Mouse (Mus musculus) G1E (cell line): ENCODE results near the gene Olfr11. TPM values are rescaled to one million over a fixed set of nuclear protein-coding genes. Genes with fewer than 3 reads are reported as not detected.

Experiments used
- ATAC-seq: 2 replicates; pipeline ENCODE4 v1.8.0; 2016; ENCODE audit warnings: mild to moderate bottlenecking; ENCODE audit not compliant: insufficient number of reproducible peaks, poor library complexity, low FRiP score, severe bottlenecking; ENCODE audit errors: extremely low read depth
- DNase-seq: peaks from one replicate; pipeline ENCODE4 v3.0.0; 2012; ENCODE audit warnings: low spot score
- H3K27me3 ChIP-seq: 2 replicates; pipeline ENCODE4 v1.6.1; 2012; ENCODE audit warnings: mild to moderate bottlenecking, low read length, inconsistent platforms; ENCODE audit not compliant: insufficient read depth
- H3K36me3 ChIP-seq: replicated peaks from 2 replicates; pipeline ENCODE3; 2012; ENCODE audit warnings: mild to moderate bottlenecking, inconsistent platforms
- H3K4me1 ChIP-seq: 2 replicates; pipeline ENCODE4 v1.6.1; 2012; ENCODE audit warnings: low read depth, low read length, inconsistent platforms, mixed read lengths; ENCODE audit not compliant: insufficient read depth
- H3K4me3 ChIP-seq: 2 replicates; pipeline ENCODE4 v1.5.1; 2012; ENCODE audit warnings: low read depth, mild to moderate bottlenecking, inconsistent platforms, low read length, moderate library complexity, mixed read lengths
- H3K9me3 ChIP-seq: replicated peaks from 2 replicates; pipeline ENCODE4 v1.6.1; 2012; ENCODE audit warnings: inconsistent platforms
- CTCF ChIP-seq: IDR thresholded peaks from 2 replicates; pipeline ENCODE4 v1.5.1; 2012; ENCODE audit warnings: low read depth, low read length, inconsistent platforms, mixed read lengths
- GATA1 ChIP-seq: IDR thresholded peaks from 2 replicates; pipeline ENCODE4 v1.6.1; 2012; ENCODE audit warnings: borderline replicate concordance, low read length, inconsistent platforms, mixed read lengths
- GATA2 ChIP-seq: IDR thresholded peaks from 2 replicates; pipeline ENCODE4 v1.6.1; 2012; ENCODE audit warnings: low read depth, low read length, inconsistent platforms, borderline replicate concordance
- POLR2AphosphoS5 ChIP-seq: IDR thresholded peaks from 2 replicates; pipeline ENCODE4 v1.6.1; 2012; ENCODE audit warnings: low read depth, low read length, inconsistent platforms; ENCODE audit not compliant: insufficient replicate concordance
- TAL1 ChIP-seq: conservative IDR thresholded peaks from 2 replicates; pipeline ENCODE4 v1.6.1; 2012; ENCODE audit warnings: low read depth, low read length, inconsistent platforms, mixed read lengths
- polyA plus RNA-seq: library from polyadenylated mRNA; stranded (reverse); fragments of >175 nt; gene quantifications from 2 replicates; pipeline ENCODE4 v1.2.3, GENCODE M21; 2012
- total RNA-seq, 2 experiments: library from RNA; stranded (forward) in 1 of 2; stranded (reverse) in 1 of 2; fragments of 200-1000 nt in 1 of 2; fragments of >200 nt in 1 of 2; fragmentation: Nextera tagmentation in 1 of 2; gene quantifications; 2 replicates each; pipeline ENCODE4 v1.2.3; 2014 to 2017

The Olfr11 gene
- not detected in 2 replicates for total RNA-seq (2014; fragmentation: Nextera tagmentation)
- total RNA-seq (2017), result 0.05 TPM in 1 of 2 replicates, not detected in the other
- polyA plus RNA-seq, result not detected in 2 replicates

GRCm38 (mm10) chr13:21642418-21642817 is at the start of gene Olfr11:
Olfr11 (minus strand) TSS chr13:21642518.
- ATAC-seq (no peak), DNase-seq (no peak)
- Histone ChIP-seq H3K9me3 (no peaks in the 10 kb centered on the region), H3K27me3 (peaks cover 5% of the 10 kb centered on the region; the same call in 1 of the 2 replicates), H3K4me3 (no peak within 1 kb of the TSS), H3K4me1 (no peaks in the 10 kb centered on the region), H3K36me3 (no peaks in the 10 kb centered on the region)
- TF ChIP-seq POLR2AphosphoS5 (no peak), GATA1 (no peak)

DNA sequence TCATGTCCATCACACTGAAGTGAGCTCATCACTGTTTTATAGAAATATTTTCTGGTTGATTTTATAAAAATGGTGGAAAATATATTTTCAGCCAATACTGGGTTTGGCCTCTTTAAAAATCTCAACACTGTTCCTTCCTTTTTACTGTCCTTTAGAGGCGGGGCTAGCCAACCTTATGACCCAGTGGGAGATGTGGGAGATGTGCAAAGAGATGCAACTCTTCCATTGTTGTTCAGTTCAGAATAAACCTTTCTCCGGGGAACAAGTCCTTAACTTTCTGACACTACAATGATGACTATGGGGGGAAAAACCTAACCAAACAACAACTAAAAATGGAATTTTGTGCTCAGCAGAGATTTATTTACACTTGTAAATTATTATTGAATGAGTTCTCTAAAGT is 35.0 kb upstream of the Olfr11 start, which contains the start of gene Olfr1360:
Gene Olfr1360 (minus strand): TSS at position 101 of the 400 bp plus-strand sequence.
- DNase-seq, result no peak
- H3K4me1 ChIP-seq, result no peaks in the 10 kb centered on the region
- TF ChIP-seq GATA2 (no peak), CTCF (no peak), TAL1 (no peak), POLR2AphosphoS5 (no peak), GATA1 (no peak)
- H3K4me3 ChIP-seq, result no peak within 1 kb of the TSS
- no peaks in the 10 kb centered on the region for H3K36me3 ChIP-seq
- H3K27me3 ChIP-seq, result no peaks in the 10 kb centered on the region
- H3K9me3 ChIP-seq, result no peaks in the 10 kb centered on the region
- ATAC-seq, result no peak

GRCm38 (mm10) chr13:21663286-21663685 is 21.0 kb upstream of the Olfr11 start, which contains the start of gene Olfr1361:
Olfr1361 (minus strand) TSS chr13:21663386.
- no peaks in the 10 kb centered on the region for H3K36me3 ChIP-seq
- H3K4me1 ChIP-seq, result no peaks in the 10 kb centered on the region
- DNase-seq (no peak), ATAC-seq (no peak)
- H3K27me3 ChIP-seq, result peaks cover 4% of the 10 kb centered on the region; the same call in 1 of the 2 replicates
- TF ChIP-seq CTCF (no peak), GATA1 (no peak), GATA2 (no peak)
- H3K4me3 ChIP-seq, result no peak within 1 kb of the TSS
- no peaks in the 10 kb centered on the region for H3K9me3 ChIP-seq

GRCm38 (mm10) chr13:21613922-21614321 is 28.4 kb downstream of the Olfr11 start, which contains the start of gene Olfr1362:
Olfr1362 (minus strand) TSS chr13:21614022.
- ATAC-seq, result no peak
- no peaks in the 10 kb centered on the region for H3K4me1 ChIP-seq
- H3K4me3 ChIP-seq, result no peak within 1 kb of the TSS
- no peaks in the 10 kb centered on the region; the same call in 1 of the 2 replicates for H3K27me3 ChIP-seq
- no peak for DNase-seq
- H3K9me3 ChIP-seq, result no peaks in the 10 kb centered on the region
- H3K36me3 ChIP-seq, result no peaks in the 10 kb centered on the region
- TF ChIP-seq TAL1 (no peak), POLR2AphosphoS5 (no peak), GATA2 (no peak), CTCF (no peak), GATA1 (no peak)

- TF ChIP-seq POLR2AphosphoS5 (no peak), CTCF (no peak), GATA1 (no peak), GATA2 (no peak), TAL1 (no peak)
- DNase-seq (no peak), ATAC-seq (no peak)
- Histone ChIP-seq H3K4me1 (no peaks in the 10 kb centered on the region; the same call in 1 of the 2 replicates), H3K4me3 (no peak overlapping the region), H3K27me3 (no peaks in the 10 kb centered on the region), H3K36me3 (no peaks in the 10 kb centered on the region), H3K9me3 (no peaks in the 10 kb centered on the region)
Measured at GRCm38 (mm10) chr13:21591618-21592017, 50.7 kb downstream of the Olfr11 start.

Other genes starting within 250 kb of the Olfr11 start
Only the 20 nearest of the 34 such genes appear.
- 5.1 and 9.0 TPM in 2 replicates for gene Gm11273, start 141.1 kb downstream of the Olfr11 start, total RNA-seq (2014; fragmentation: Nextera tagmentation)
- 9.9 and 11.6 TPM in 2 replicates for gene Gm11273, start 141.1 kb downstream of the Olfr11 start, total RNA-seq (2017)
- 38.3 and 48.1 TPM in 2 replicates for gene Gm11273, start 141.1 kb downstream of the Olfr11 start, polyA plus RNA-seq
- gene Zkscan8, start 111.4 kb downstream of the Olfr11 start, total RNA-seq (2014; fragmentation: Nextera tagmentation), result 36.9 and 42.1 TPM in 2 replicates
- gene Zkscan8, start 111.4 kb downstream of the Olfr11 start, total RNA-seq (2017), result 14.2 and 15.7 TPM in 2 replicates
- 4.3 and 5.8 TPM in 2 replicates for gene Zkscan8, start 111.4 kb downstream of the Olfr11 start, polyA plus RNA-seq
- not detected in 2 replicates for gene Olfr1366, start 99.7 kb downstream of the Olfr11 start, total RNA-seq (2014; fragmentation: Nextera tagmentation)
- gene Olfr1366, start 99.7 kb downstream of the Olfr11 start, total RNA-seq (2017), result 0.23 and 0.44 TPM in 2 replicates
- not detected in 2 replicates for gene Olfr1366, start 99.7 kb downstream of the Olfr11 start, polyA plus RNA-seq
- not detected in 2 replicates for gene Olfr1535, start 82.6 kb downstream of the Olfr11 start, total RNA-seq (2014; fragmentation: Nextera tagmentation)
- gene Olfr1535, start 82.6 kb downstream of the Olfr11 start, total RNA-seq (2017), result 0.06 and 0.11 TPM in 2 replicates
- not detected in 2 replicates for gene Olfr1535, start 82.6 kb downstream of the Olfr11 start, polyA plus RNA-seq
- not detected in 2 replicates for gene Olfr1364, start 60.8 kb downstream of the Olfr11 start, total RNA-seq (2014; fragmentation: Nextera tagmentation)
- 0.17 and 0.27 TPM in 2 replicates for gene Olfr1364, start 60.8 kb downstream of the Olfr11 start, total RNA-seq (2017)
- not detected in 2 replicates for gene Olfr1364, start 60.8 kb downstream of the Olfr11 start, polyA plus RNA-seq
- not detected in 2 replicates for gene Olfr1362, start 28.5 kb downstream of the Olfr11 start, total RNA-seq (2014; fragmentation: Nextera tagmentation)
- 0.06 TPM in 1 of 2 replicates, not detected in the other for gene Olfr1362, start 28.5 kb downstream of the Olfr11 start, total RNA-seq (2017)
- not detected in 2 replicates for gene Olfr1362, start 28.5 kb downstream of the Olfr11 start, polyA plus RNA-seq
- not detected in 2 replicates for gene Olfr1361, start 20.9 kb upstream of the Olfr11 start, total RNA-seq (2014; fragmentation: Nextera tagmentation)
- gene Olfr1361, start 20.9 kb upstream of the Olfr11 start, total RNA-seq (2017), result 0.05 and 0.17 TPM in 2 replicates
- gene Olfr1361, start 20.9 kb upstream of the Olfr11 start, polyA plus RNA-seq, result not detected in 2 replicates
- gene Olfr1360, start 34.9 kb upstream of the Olfr11 start, total RNA-seq (2014; fragmentation: Nextera tagmentation), result not detected in 2 replicates
- gene Olfr1360, start 34.9 kb upstream of the Olfr11 start, total RNA-seq (2017), result not detected in 2 replicates
- gene Olfr1360, start 34.9 kb upstream of the Olfr11 start, polyA plus RNA-seq, result not detected in 2 replicates
- gene Olfr1359, start 55.6 kb upstream of the Olfr11 start, total RNA-seq (2014; fragmentation: Nextera tagmentation), result not detected in 2 replicates
- 0.12 and 0.22 TPM in 2 replicates for gene Olfr1359, start 55.6 kb upstream of the Olfr11 start, total RNA-seq (2017)
- not detected in 2 replicates for gene Olfr1359, start 55.6 kb upstream of the Olfr11 start, polyA plus RNA-seq
- 900 and 963 TPM in 2 replicates for gene Hist1h2bl, start 73.6 kb upstream of the Olfr11 start, total RNA-seq (2014; fragmentation: Nextera tagmentation)
- gene Hist1h2bl, start 73.6 kb upstream of the Olfr11 start, total RNA-seq (2017), result 1,351 and 1,816 TPM in 2 replicates
- 2.1 and 8.3 TPM in 2 replicates for gene Hist1h2bl, start 73.6 kb upstream of the Olfr11 start, polyA plus RNA-seq
- gene Hist1h2ai, start 73.9 kb upstream of the Olfr11 start, total RNA-seq (2014; fragmentation: Nextera tagmentation), result 968 and 989 TPM in 2 replicates
- gene Hist1h2ai, start 73.9 kb upstream of the Olfr11 start, total RNA-seq (2017), result 2,644 and 2,651 TPM in 2 replicates
- gene Hist1h2ai, start 73.9 kb upstream of the Olfr11 start, polyA plus RNA-seq, result 2,561 and 4,652 TPM in 2 replicates
- gene Hist1h3h, start 75.1 kb upstream of the Olfr11 start, total RNA-seq (2014; fragmentation: Nextera tagmentation), result 178 and 383 TPM in 2 replicates
- 634 and 1,163 TPM in 2 replicates for gene Hist1h3h, start 75.1 kb upstream of the Olfr11 start, total RNA-seq (2017)
- 29.3 and 131 TPM in 2 replicates for gene Hist1h3h, start 75.1 kb upstream of the Olfr11 start, polyA plus RNA-seq
- gene Hist1h2bm, start 79.5 kb upstream of the Olfr11 start, total RNA-seq (2014; fragmentation: Nextera tagmentation), result 170 and 209 TPM in 2 replicates
- gene Hist1h2bm, start 79.5 kb upstream of the Olfr11 start, total RNA-seq (2017), result 309 and 556 TPM in 2 replicates
- 1.2 and 3.4 TPM in 2 replicates for gene Hist1h2bm, start 79.5 kb upstream of the Olfr11 start, polyA plus RNA-seq
- 20.2 and 51.9 TPM in 2 replicates for gene Hist1h4j, start 92.5 kb upstream of the Olfr11 start, total RNA-seq (2014; fragmentation: Nextera tagmentation)
- 121 TPM in 2 replicates for gene Hist1h4j, start 92.5 kb upstream of the Olfr11 start, total RNA-seq (2017)
- 1.2 and 6.4 TPM in 2 replicates for gene Hist1h4j, start 92.5 kb upstream of the Olfr11 start, polyA plus RNA-seq
- 1,076 and 1,147 TPM in 2 replicates for gene Hist1h4k, start 108.0 kb upstream of the Olfr11 start, total RNA-seq (2014; fragmentation: Nextera tagmentation)
- 4,982 and 5,364 TPM in 2 replicates for gene Hist1h4k, start 108.0 kb upstream of the Olfr11 start, total RNA-seq (2017)
- 12.1 and 66.9 TPM in 2 replicates for gene Hist1h4k, start 108.0 kb upstream of the Olfr11 start, polyA plus RNA-seq
- gene Hist1h2ak, start 111.3 kb upstream of the Olfr11 start, total RNA-seq (2014; fragmentation: Nextera tagmentation), result 1,742 and 2,057 TPM in 2 replicates
- 1,288 and 1,589 TPM in 2 replicates for gene Hist1h2ak, start 111.3 kb upstream of the Olfr11 start, total RNA-seq (2017)
- 71.1 and 196 TPM in 2 replicates for gene Hist1h2ak, start 111.3 kb upstream of the Olfr11 start, polyA plus RNA-seq
- gene Hist1h2bn, start 111.6 kb upstream of the Olfr11 start, total RNA-seq (2014; fragmentation: Nextera tagmentation), result 350 and 535 TPM in 2 replicates
- 410 and 794 TPM in 2 replicates for gene Hist1h2bn, start 111.6 kb upstream of the Olfr11 start, total RNA-seq (2017)
- 0.90 and 0.98 TPM in 2 replicates for gene Hist1h2bn, start 111.6 kb upstream of the Olfr11 start, polyA plus RNA-seq
- gene Hist1h1b, start 138.1 kb upstream of the Olfr11 start, total RNA-seq (2014; fragmentation: Nextera tagmentation), result 919 and 956 TPM in 2 replicates
- 975 and 1,171 TPM in 2 replicates for gene Hist1h1b, start 138.1 kb upstream of the Olfr11 start, total RNA-seq (2017)
- gene Hist1h1b, start 138.1 kb upstream of the Olfr11 start, polyA plus RNA-seq, result 2.9 and 8.3 TPM in 2 replicates
- gene Hist1h3i, start 140.9 kb upstream of the Olfr11 start, total RNA-seq (2014; fragmentation: Nextera tagmentation), result 770 and 1,209 TPM in 2 replicates
- 347 and 472 TPM in 2 replicates for gene Hist1h3i, start 140.9 kb upstream of the Olfr11 start, total RNA-seq (2017)
- gene Hist1h3i, start 140.9 kb upstream of the Olfr11 start, polyA plus RNA-seq, result 9.7 and 61.6 TPM in 2 replicates
- 14.4 and 62.3 TPM in 2 replicates for gene Hist1h2an, start 144.7 kb upstream of the Olfr11 start, total RNA-seq (2014; fragmentation: Nextera tagmentation)
- gene Hist1h2an, start 144.7 kb upstream of the Olfr11 start, total RNA-seq (2017), result 76.2 and 144 TPM in 2 replicates
- 18.0 and 48.6 TPM in 2 replicates for gene Hist1h2an, start 144.7 kb upstream of the Olfr11 start, polyA plus RNA-seq